Mouse (Mus musculus) embryonic facial prominence, embryonic 10.5 days (tissue): ENCODE results near the gene Stard10. TPM values are rescaled to one million over a fixed set of nuclear protein-coding genes. Genes with fewer than 3 reads are reported as not detected.
A peak's percentile ranks its signal among the peaks of the same experiment; 100 is the strongest.

Experiments used
- DNase-seq: peaks from one replicate; pipeline ENCODE4 v3.0.0-alpha.2; 2017; ENCODE audit warnings: low spot score
- H3K27ac ChIP-seq: fragments of 300-500 bp; sonication (generic); replicated peaks from 2 replicates; pipeline ENCODE4 v1.5.1; 2016; ENCODE audit warnings: mild to moderate bottlenecking
- H3K27me3 ChIP-seq: fragments of 300-500 bp; sonication (generic); replicated peaks from 2 replicates; pipeline ENCODE4 v1.6.1; 2016; ENCODE audit warnings: low read depth, mild to moderate bottlenecking; ENCODE audit not compliant: poor library complexity, severe bottlenecking
- H3K36me3 ChIP-seq: fragments of 300-500 bp; sonication (generic); replicated peaks from 2 replicates; pipeline ENCODE4 v1.6.1; 2016; ENCODE audit warnings: mild to moderate bottlenecking, moderate library complexity
- H3K4me1 ChIP-seq: fragments of 300-500 bp; sonication (generic); 2 replicates; pipeline ENCODE4 v1.6.1; 2016
- H3K4me3 ChIP-seq: fragments of 300-500 bp; sonication (generic); 2 replicates; pipeline ENCODE4 v1.5.1; 2016; ENCODE audit warnings: mild to moderate bottlenecking, moderate library complexity
- H3K9me3 ChIP-seq: fragments of 300-500 bp; sonication (generic); 2 replicates; pipeline ENCODE4 v1.6.1; 2016; ENCODE audit warnings: mild to moderate bottlenecking
- WGBS: fragments of 180-500 bp; shearing (Covaris S2); methylation state at CpG from one replicate; pipeline ENCODE4 v1.1.7; 2016; 5-methylcytosine and 5-hydroxymethylcytosine counted together
- polyA plus RNA-seq: library from polyadenylated mRNA; unstranded; fragments of >200 nt; fragmentation: Nextera tagmentation; extraction: Ambion mirVana; gene quantifications from 2 replicates; pipeline ENCODE4 v1.2.1, GENCODE M21; 2016

Gene Stard10
- 12.3 and 15.4 TPM in 2 replicates for polyA plus RNA-seq

- H3K4me3 ChIP-seq, result no peak within 1 kb of the TSS
- DNase-seq, result no peak
- no peaks in the 10 kb centered on the region for H3K36me3 ChIP-seq
- peaks cover 43% of the 10 kb centered on the region for H3K27me3 ChIP-seq
- no peak within 1 kb of the TSS for H3K27ac ChIP-seq
- no peaks in the 10 kb centered on the region for H3K9me3 ChIP-seq
- peaks cover 17% of the 10 kb centered on the region for H3K4me1 ChIP-seq
- WGBS, result 84% methylated on average over 3 of the region's 3 CpGs
These were observed at the start of gene Stard10 for GRCm38 (mm10) chr7:101317014-101317413. TSS of gene Stard10 (plus strand) at chr7:101317086.

DNA sequence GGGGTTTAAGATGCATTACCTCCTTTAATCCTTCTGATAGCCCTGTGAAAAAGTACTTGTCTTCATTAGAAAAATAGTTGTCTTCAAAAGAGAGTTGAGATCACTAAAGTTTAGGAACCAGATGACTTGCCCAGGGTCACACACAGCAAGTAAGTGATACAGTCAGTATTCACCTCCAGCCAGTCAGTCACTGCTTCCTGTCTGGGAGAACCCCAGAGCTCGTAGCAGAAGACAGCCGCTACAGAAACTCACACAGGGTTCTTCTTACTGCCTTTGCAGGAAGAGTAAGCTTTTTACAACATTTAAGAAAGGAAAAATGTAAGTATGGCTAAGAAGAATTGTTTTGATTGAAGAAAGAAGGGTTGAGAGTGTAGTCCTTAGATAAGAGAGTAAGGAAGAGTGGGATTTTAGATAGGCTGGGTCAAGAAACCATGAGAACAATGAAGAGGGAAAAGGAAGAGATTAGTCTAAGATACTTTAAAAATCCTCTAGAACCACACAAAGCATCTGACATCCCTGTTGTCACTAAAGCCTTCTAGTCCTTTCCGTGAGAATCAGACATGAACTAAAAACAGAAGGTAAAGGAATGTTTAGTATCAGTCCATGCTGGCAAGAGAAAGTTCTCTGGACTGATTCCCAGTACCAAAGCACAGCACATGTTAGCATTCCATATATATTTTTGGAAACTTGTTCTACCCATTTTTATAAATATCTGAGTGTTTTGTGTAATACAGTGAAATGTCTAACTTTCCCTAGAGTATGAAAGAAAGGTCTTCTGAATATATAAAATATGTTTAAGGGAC is 49.2 kb upstream of the Stard10 start:
- Histone ChIP-seq H3K9me3 (no peaks in the 10 kb centered on the region), H3K4me1 (no peaks in the 10 kb centered on the region), H3K4me3 (no peak overlapping the region), H3K36me3 (peaks cover 29% of the 10 kb centered on the region), H3K27ac (no peak overlapping the region), H3K27me3 (no peaks in the 10 kb centered on the region)
- DNase-seq, result no peak
- 75% methylated on average over 3 of the region's 3 CpGs for WGBS

GRCm38 (mm10) chr7:101271602-101272001 is 45.3 kb upstream of the Stard10 start:
- WGBS, result 74% methylated on average over 1 of the region's 1 CpGs
- Histone ChIP-seq H3K9me3 (no peaks in the 10 kb centered on the region), H3K4me3 (no peak overlapping the region), H3K36me3 (peaks cover 54% of the 10 kb centered on the region), H3K4me1 (no peaks in the 10 kb centered on the region), H3K27me3 (no peaks in the 10 kb centered on the region), H3K27ac (no peak overlapping the region)
- DNase-seq, result no peak

DNA sequence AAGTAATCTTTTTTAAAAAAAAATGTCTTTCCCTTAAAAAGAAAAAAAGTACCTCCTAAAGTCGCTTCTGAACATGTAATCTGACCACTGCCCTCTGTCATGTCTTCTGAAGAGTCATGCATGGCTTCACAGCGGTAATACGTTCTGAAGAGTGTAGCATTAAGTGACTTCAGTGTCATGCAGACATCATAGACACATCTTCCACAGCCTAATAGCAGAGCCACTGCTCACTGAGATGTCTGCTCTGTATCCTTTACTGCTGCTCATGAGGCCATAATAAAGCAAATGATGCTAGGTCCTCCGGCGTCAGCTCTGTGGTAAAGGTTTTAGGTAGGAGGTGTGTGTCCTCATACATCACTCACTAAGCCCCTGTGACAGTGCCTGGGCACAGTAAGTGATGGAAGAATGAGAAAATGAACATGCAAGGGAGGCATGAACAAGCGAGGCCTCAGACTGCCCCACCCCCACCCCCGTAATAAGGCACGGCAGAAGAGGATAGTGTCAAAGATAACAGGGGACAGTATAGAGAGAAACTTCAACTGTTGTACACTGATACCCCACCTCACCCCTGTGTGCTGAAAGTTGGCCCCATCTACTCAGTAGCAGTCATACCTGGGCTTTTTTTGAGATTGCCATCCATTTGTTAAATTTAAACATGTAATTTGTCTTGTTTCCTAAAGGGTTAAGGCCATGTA is 44.3 kb upstream of the Stard10 start:
- WGBS, result 89% methylated on average over 8 of the region's 8 CpGs
- H3K9me3 ChIP-seq, result no peaks in the 10 kb centered on the region
- no peaks in the 10 kb centered on the region for H3K27me3 ChIP-seq
- H3K36me3 ChIP-seq, result peaks cover 64% of the 10 kb centered on the region
- no peak for DNase-seq
- H3K4me3 ChIP-seq, result no peak overlapping the region
- H3K4me1 ChIP-seq, result no peaks in the 10 kb centered on the region
- no peak overlapping the region for H3K27ac ChIP-seq

- Histone ChIP-seq H3K4me1 (no peaks in the 10 kb centered on the region), H3K4me3 (no peak overlapping the region), H3K27me3 (no peaks in the 10 kb centered on the region), H3K9me3 (no peaks in the 10 kb centered on the region), H3K27ac (no peak overlapping the region), H3K36me3 (peaks cover 79% of the 10 kb centered on the region)
- DNase-seq, result no peak
- 92% methylated on average over 3 of the region's 3 CpGs for WGBS
These were observed 34.2 kb upstream of the Stard10 start for GRCm38 (mm10) chr7:101282721-101283120.

- 91% methylated on average over 1 of the region's 1 CpGs for WGBS
- peaks cover 65% of the 10 kb centered on the region for H3K36me3 ChIP-seq
These were observed 32.4 kb upstream of the Stard10 start for GRCm38 (mm10) chr7:101284504-101284903.

DNA sequence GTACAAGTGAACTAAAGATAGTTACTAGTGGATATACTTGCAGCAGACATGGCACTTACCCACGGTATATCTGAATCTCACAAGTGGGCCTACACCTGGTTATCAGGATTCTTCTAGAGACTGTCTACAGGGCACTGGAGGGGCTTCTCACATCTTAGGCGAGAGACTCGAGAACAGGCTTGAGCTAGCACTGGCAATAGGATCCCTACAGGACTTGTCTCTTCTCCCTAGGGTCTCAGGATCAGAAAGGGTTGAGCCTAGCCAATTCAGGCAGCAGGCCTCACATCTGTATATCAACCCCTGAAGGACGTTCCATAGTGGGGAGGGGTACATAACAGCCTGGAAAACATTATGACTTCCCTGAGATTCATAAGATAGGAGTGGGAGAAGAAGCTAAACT is 30.0 kb upstream of the Stard10 start:
- Histone ChIP-seq H3K9me3 (no peaks in the 10 kb centered on the region), H3K27me3 (no peaks in the 10 kb centered on the region), H3K4me1 (no peaks in the 10 kb centered on the region), H3K27ac (no peak overlapping the region), H3K4me3 (no peak overlapping the region), H3K36me3 (peaks cover 65% of the 10 kb centered on the region)
- no peak for DNase-seq
- 82% methylated on average over 4 of the region's 4 CpGs for WGBS

More at GRCm38 (mm10) chr7:101284504-101284903, 32.4 kb upstream of the Stard10 start:
- no peak for DNase-seq
- Histone ChIP-seq H3K9me3 (no peaks in the 10 kb centered on the region), H3K27ac (no peak overlapping the region), H3K4me3 (no peak overlapping the region), H3K27me3 (no peaks in the 10 kb centered on the region), H3K4me1 (no peaks in the 10 kb centered on the region)

DNA sequence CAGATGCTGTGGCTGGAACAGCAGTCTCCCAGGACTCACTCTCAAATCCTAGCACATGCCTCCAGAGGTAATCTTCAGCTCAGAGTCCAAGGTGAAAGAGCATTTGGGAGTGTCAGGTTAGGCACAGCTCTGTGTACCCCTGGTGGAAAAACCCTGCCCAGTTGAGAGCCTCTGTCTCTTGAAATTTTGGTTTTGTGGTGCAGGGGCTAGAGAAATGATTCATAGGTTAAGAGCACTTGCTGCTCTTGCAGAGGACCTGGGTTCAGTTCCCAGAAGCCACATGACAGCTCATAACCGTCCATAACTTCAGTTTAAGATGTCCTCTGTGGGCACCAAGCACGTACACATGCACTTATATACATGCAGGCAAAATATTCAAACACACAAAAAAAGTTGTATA is 29.1 kb upstream of the Stard10 start:
- Histone ChIP-seq H3K4me1 (peaks cover under 1% of the 10 kb centered on the region; the same call in 1 of the 2 replicates), H3K27me3 (no peaks in the 10 kb centered on the region), H3K4me3 (no peak overlapping the region), H3K36me3 (peaks cover 58% of the 10 kb centered on the region), H3K27ac (no peak overlapping the region), H3K9me3 (no peaks in the 10 kb centered on the region)
- no peak for DNase-seq
- 91% methylated on average over 2 of the region's 2 CpGs for WGBS

- peaks cover 52% of the 10 kb centered on the region for H3K36me3 ChIP-seq
- no peaks in the 10 kb centered on the region for H3K9me3 ChIP-seq
- H3K27ac ChIP-seq, result no peak overlapping the region
- WGBS, result 40% methylated on average over 4 of the region's 4 CpGs
- peaks cover 7% of the 10 kb centered on the region for H3K4me1 ChIP-seq
- H3K27me3 ChIP-seq, result no peaks in the 10 kb centered on the region
- H3K4me3 ChIP-seq, result no peak overlapping the region
- DNase-seq, result peak; percentile 55
These were observed 28.4 kb upstream of the Stard10 start for GRCm38 (mm10) chr7:101288436-101288835.

- Histone ChIP-seq H3K36me3 (peaks cover 38% of the 10 kb centered on the region), H3K27me3 (peaks cover 1% of the 10 kb centered on the region), H3K4me1 (peaks cover 12% of the 10 kb centered on the region), H3K27ac (no peak overlapping the region), H3K9me3 (no peaks in the 10 kb centered on the region), H3K4me3 (no peak overlapping the region)
- DNase-seq, result no peak
- 90% methylated on average over 10 of the region's 10 CpGs for WGBS
These were observed 26.5 kb upstream of the Stard10 start for GRCm38 (mm10) chr7:101290401-101290800.

- Histone ChIP-seq H3K4me1 (peaks cover 14% of the 10 kb centered on the region), H3K9me3 (no peaks in the 10 kb centered on the region), H3K36me3 (peaks cover 30% of the 10 kb centered on the region), H3K27ac (no peak overlapping the region), H3K27me3 (peaks cover 10% of the 10 kb centered on the region), H3K4me3 (no peak overlapping the region)
- 93% methylated on average over 5 of the region's 5 CpGs for WGBS
- no peak for DNase-seq
These were observed 25.7 kb upstream of the Stard10 start for GRCm38 (mm10) chr7:101291211-101291610.

DNA sequence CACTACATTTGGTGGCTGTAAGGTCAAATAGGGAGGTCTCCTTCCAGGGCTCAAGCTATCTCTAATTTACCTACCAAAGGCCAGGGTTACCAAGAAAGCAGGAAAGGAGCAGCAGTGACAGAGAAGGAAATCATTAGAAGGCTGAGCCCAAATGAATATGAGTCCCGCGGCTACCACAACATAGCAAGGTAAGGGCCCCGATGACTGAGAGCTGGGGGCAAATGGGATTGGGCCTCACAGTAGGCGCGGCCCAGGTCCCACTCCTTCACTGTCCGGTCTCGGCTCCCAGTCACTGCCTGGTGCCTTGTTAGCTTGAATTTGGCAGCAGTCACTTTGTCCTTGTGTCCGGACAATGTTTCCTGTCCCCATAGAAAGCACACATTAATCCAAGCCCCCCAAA is 25.2 kb upstream of the Stard10 start:
- no peaks in the 10 kb centered on the region for H3K9me3 ChIP-seq
- H3K27ac ChIP-seq, result no peak overlapping the region
- WGBS, result 94% methylated on average over 8 of the region's 8 CpGs
- peaks cover 14% of the 10 kb centered on the region for H3K27me3 ChIP-seq
- DNase-seq, result no peak
- H3K36me3 ChIP-seq, result peaks cover 29% of the 10 kb centered on the region
- peaks cover 18% of the 10 kb centered on the region for H3K4me1 ChIP-seq
- no peak overlapping the region for H3K4me3 ChIP-seq

DNA sequence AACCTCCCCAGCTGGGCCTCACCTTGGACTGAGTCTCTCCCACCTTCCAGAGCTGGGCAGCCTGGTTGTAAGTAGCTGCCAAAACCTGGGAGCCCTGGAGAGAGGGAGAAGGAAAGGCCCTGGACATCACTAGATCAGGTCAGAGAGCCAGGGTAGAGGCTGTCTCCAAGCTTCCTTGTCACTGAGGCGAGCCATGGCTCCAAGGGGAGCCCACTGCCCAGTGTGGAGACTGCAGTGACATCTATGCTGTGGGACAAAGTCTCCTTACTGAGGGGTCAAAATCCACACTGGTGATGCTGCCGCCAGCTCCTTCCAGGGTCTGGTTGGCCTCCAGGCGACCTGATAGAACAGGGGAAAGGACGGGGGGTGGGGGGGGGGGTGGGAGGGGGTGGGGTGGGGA is 24.8 kb upstream of the Stard10 start:
- H3K27me3 ChIP-seq, result peaks cover 18% of the 10 kb centered on the region
- no peak overlapping the region for H3K27ac ChIP-seq
- H3K4me1 ChIP-seq, result peaks cover 23% of the 10 kb centered on the region
- no peak for DNase-seq
- H3K4me3 ChIP-seq, result no peak overlapping the region
- H3K9me3 ChIP-seq, result no peaks in the 10 kb centered on the region
- peaks cover 25% of the 10 kb centered on the region for H3K36me3 ChIP-seq
- WGBS, result 78% methylated on average over 4 of the region's 4 CpGs
